Mouse (Mus musculus) layer of hippocampus, postnatal 36 days (tissue): ENCODE measurements around the gene Hexdc. TPM values are rescaled to one million over a fixed set of nuclear protein-coding genes. Genes with fewer than 3 reads are reported as not detected.

ENCODE experiments used
- DNase-seq, 2 experiments: peaks; one replicate each; pipeline ENCODE4 v3.0.0; 2022
- total RNA-seq, 2 experiments: library from RNA; stranded (reverse); gene quantifications; 2 replicates each; pipeline ENCODE4 v1.2.3; 2021

Hexdc gene
- total RNA-seq, result 10 to 100 TPM; 16.7 to 20.2 TPM

- DNase-seq, result peak; percentile 91 to 93
Observed at GRCm38 (mm10) chr11:121204161-121205006, at the start of gene Hexdc, which contains the start of gene Ogfod3. Gene Hexdc, plus strand, starts transcription at chr11:121204433. Gene Ogfod3, minus strand, starts transcription at chr11:121204711.

DNA sequence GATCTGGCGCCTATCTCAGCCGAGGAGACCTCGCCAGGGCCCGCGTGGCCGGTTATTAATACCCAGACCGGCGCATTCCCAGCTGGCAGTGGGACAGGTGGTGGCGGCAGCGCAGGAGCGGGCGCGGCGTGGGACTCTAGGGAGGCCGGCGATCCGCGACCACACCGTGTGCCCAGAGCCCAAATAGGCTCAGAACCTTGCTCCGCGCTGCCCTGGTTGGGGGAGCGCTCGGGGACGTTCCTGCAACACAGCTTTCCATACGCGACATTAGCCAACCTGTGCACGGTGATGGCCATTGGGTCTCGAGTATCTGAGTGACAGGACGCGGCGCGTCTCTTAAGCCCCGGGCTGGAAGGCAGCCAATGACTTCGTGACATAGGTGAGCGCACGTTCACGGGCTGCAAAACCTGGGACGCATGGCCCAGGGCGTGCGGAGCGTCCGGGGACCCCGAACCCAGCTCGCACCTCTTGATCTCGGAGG lies 47.8 kb upstream of the Hexdc start:
- no peak for DNase-seq

DNA sequence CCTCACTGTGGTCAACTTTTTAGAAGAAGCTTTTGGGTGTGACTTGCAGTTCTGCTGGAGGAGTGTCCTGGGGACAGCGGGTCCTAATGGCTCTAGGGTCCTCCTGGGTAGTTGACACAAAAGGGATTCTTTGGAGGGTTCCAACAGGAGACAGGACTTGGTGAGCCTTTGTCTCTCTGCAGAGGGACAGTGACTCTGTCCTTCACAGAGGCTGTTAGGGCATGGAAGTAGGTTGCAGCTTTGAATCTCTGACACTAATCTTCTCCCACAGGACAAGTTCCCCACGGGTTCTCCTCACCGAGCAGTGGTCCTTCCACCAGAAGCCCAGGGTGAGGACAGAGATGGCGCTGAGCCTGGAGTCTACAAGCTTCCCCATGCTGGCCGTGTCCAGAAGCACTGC lies 44.3 kb upstream of the Hexdc start, which contains the start of gene Uts2r:
TSS of gene Uts2r (plus strand) at position 301 of the 400 bp plus-strand sequence.
- DNase-seq, result no peak

GRCm38 (mm10) chr11:121160636-121161346 lies 43.4 kb upstream of the Hexdc start:
- no peak for DNase-seq

GRCm38 (mm10) chr11:121163751-121164150 lies 40.5 kb upstream of the Hexdc start:
- no peak for DNase-seq

DNA sequence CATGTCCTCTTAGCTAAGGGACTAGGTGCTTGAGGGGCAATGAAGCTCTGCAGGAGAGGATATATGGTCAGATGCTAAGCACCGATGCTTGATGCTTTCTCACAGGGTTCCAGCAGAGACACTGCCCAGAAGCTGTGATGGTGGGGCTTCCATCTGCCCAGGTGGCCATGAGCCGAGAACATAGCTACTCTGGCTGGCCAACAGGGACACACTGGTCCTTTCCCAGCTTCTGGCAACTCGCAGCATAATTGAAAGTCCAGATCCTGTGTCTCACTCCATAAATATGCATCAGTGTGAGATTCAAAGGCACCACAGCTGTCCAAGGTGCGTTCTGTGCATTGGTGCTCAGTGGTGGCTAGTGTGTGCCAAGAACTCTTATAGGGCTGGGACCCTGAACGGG lies 31.0 kb upstream of the Hexdc start:
- no peak for DNase-seq

DNA sequence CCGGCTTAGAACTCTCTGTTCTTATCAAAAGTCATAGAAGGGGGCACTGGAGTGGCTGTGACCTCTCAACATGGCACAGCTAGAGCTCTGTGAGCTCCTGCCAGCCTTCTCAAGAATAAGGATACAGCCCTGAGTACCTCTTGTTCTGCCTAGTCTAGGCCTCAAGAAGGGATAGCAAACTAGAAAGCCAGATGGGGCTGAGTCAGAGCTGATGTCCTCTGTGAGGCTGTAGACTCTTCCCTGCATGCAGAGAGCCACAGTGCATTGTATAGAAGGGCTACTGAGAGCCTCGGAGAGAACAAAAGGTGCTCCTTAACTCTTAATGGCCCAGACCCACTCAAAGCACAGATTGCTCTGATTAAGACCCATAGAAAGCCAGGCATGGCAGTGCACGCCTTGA lies 30.0 kb upstream of the Hexdc start:
- no peak for DNase-seq

DNA sequence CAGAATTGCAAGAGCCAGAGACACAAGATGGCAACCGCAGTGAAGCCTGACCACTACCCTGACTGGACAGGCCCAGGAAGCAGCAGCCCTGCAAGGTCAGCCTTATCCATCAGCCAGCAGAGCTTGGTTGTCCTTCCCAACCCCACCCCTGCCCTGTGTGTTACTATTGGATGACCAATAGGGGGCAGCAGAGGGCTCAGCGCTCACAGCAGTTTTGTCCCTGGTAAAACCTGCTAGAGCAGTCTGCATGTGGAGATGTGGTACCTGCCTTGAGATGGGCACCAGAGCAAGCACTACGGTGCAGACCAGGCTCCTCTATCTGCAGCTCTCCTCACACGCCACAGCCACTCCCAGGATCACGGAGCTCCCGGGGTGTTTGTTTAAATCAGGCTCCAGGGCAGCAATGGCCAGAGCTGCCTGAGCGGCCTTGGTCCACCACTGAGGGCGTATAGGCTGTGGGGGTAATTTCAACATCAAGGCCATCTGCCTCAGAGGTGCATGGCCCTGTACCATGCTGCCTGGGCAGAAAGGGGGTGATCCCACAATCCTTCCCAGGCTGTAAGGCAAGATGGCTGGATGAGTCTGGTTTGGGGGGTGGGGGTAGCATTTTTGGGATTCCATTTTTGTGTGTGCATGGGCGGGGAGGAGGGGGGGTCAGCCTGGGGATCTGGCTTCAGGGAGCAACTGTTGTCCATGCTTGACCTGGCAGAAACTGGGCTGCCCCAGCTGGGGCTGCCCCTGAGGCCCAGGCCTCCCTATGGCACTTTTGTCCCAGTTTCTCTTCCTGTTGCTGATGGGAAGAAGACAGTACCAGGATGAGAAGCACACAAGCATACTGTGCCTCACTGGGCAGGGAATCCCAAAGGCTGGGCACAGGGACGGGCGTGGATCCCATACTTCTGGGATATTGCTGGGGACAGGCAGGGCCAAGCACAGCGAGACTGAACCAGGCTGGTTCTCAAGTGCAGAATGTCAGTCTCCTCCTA lies 27.7 kb upstream of the Hexdc start:
- peak in 1 of 2 experiments; percentile 20 for DNase-seq

DNA sequence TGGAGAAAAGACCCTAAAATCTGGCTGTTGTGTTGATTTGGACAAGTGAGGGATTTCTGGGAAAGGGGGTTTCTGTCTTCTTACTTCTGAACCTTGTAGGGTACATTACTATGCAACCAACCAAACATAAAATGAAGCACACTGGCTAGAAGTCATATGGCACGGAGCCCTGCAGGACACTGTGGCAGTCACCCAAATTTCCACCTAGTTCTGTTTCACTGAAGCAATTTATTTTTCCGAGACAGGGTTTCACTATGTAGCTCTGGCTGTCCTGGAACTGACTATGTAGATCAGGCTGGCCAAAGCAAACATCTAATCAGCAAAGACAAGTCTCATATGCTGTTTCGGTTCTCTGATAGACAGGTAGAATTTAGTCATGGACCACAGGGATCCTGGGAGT lies 14.6 kb upstream of the Hexdc start:
- no peak for DNase-seq

DNA sequence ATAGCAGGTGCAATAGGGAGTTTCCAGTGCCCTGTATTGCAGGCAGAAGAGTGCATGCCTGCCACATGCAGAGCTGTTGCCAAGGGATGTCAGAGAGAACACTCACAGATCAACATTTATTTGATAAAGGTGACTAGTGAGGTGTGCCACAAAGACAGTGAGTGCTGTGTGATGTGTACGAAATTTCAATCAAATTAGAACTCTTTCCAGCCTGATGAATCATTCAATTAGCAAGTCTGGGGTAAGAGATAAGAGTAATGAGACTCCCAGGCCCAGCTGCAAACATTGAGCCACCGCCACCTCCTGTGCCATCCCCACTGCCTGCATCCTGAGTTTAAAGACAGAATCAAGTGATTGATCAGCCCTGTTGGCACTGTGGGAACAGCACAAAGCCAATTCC lies 11.5 kb upstream of the Hexdc start:
- no peak for DNase-seq

DNA sequence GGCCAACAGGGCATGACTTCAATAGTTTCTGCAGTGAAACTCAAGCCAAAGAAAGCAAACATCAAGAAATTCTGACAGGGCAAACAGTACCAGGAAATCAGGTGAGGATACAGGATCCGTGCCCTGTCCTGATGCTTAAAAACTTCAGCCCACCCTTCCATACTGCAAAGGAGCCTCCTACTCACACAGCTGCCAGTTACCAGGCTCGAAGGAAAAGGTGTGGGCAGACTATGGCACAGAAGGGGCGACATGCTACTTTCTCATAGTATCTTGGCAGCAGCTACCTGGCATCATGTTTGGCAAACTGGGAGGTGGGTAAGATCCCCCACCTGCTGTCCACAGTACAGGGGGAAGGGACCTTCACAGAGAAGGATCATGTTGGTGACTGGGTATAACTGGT lies 10.8 kb upstream of the Hexdc start:
- no peak for DNase-seq

GRCm38 (mm10) chr11:121198622-121199021 lies 5.6 kb upstream of the Hexdc start:
- DNase-seq, result no peak

GRCm38 (mm10) chr11:121199851-121200250 lies 4.4 kb upstream of the Hexdc start:
- no peak for DNase-seq

DNA sequence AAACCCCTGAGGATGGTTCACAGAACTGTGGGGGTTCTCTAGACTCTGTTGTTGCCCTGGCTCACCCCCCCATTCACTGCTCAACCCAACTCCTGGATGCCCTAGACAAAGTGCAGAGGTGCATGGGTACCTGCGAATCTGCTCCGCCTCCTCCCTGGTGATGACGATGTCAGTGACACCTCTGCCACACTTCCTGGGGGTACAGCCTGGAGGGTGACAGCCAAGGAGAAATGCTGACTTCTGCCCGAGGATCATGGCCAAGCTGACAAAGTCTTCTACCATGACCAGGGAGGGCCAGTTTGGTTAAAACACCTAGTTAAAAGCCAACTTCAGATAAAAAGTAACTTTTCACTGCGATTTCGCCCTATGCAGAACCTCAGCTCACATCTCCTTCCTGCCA lies 3.5 kb upstream of the Hexdc start:
- DNase-seq, result no peak

DNA sequence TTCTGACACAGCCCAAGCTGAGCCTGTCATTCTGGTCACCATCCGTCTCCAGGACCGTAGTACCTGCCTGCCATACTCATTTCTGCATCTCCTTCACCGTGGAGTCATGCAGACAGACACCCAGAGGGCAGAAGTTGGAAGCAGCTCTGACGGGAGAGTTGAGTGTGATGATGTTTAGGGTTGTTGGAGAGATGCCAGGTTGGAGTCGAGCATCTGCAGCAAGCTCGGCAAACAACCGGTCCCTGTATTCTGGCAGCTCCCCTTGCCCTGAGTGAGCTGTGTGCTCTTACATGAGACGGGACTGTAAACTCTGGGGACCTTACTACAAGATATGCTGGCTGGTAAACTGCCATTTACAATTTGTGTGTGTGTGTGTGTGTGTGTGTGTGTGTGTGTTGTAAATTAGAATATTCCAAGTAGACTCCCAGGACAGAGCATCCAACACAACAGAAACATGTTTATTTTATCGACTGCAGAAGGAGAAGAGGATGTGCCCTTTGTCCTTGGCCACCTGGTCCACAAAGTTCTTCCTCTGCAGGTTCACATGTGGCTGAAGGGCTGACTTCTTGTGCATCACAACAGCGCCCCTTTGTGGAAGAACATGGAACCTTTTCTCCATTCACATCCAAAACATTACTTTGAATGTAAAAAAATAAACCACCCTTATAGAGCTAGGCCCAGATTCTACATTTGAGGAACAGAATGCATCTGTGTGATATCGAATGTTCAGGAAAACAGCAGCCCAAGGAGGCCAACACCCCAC lies 2.6 kb upstream of the Hexdc start:
- no peak for DNase-seq

DNA sequence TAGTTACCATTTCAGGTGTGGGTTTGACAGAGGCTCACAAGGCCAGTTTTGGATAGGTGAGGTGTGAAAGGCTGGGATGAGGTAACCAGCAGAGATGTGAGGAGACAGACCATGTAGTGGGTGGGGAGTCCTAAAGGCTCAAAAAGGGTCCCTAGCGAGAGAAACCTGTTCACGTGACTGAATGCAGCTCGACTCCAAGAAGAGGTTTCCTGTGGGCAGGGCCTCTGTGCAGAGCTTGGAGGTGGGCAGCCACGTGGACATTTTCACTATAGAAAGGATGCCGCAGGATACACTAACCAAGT lies 423 bp upstream of the Hexdc start:
- no peak for DNase-seq

DNA sequence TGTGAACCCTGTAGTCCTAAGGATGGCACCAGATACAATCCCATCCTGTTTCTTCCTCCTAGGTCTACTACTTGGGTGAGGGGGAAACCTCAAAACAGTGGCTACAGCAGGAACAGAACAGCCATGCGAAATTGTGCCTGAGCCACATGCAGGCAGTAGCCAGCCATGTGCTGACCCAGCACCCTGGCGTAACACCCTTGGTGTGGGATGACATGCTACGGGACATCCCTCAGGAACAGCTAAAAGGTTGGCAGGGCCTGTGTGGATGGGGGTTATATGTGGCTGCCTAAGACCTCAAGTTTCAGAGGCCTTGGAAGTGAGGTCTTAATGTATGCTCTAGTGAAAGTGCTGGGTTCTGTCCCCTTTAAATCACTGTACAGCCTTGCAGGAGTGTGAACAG lies 12.6 kb downstream of the Hexdc start:
- DNase-seq, result no peak

- DNase-seq, result no peak
Observed at GRCm38 (mm10) chr11:121219776-121220175, 15.5 kb downstream of the Hexdc start.

DNA sequence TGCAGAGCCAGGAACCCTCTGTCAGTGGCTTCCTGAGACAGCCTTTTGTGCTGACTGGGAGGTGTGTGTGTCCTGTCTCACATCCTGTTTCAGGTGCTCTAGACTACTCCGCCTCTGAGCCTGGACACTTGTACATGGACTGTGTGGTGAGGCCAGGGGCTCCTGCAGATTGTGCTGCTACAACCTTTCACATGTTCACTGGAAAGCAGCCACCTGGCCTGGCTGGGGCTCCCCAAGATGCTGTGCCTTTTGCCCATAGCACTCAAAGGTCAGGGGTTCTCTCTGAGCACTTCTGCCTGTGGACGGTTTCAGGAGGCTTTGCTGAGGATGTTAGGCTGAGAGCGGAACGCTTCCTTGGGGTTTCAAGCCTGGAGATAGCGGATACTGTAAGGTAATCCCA lies 16.5 kb downstream of the Hexdc start:
- no peak for DNase-seq

GRCm38 (mm10) chr11:121221321-121222010 lies 17.2 kb downstream of the Hexdc start:
- DNase-seq, result no peak
